Mouse (Mus musculus): ENCODE measurements around the gene Acp7.
"Not testable (repeated sequence)": the region's sequence is repeated elsewhere in the genome, so short reads cannot be mapped to it uniquely, and the experiment has no call there.

Acp7 gene

DNA sequence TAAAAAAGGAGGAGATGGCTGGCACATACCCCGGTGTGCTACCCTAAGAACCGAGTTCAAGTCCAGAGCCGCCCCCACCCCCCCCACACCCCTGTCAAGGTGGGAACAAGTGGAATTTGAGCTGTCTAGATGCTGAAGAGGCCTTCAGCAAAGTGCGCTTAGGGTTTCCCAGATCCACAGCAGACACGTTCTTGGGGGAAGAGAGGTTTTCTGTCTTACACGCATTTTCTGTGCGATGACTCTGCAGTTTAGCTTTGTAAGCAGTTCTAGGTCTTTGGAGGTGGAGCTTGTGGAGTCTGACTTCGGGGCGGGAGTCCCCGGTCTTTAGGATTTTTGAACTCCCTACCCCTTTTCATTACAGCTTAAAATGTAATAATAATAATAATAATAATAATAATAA lies at the start of gene Acp7:
Gene Acp7, minus strand, starts transcription at position 260 of the 400 bp plus-strand sequence.
- no peak for DNase-seq (ENCODE audit: low spot score)

GRCm38 (mm10) chr7:28677624-28678023 lies 46.5 kb upstream of the Acp7 start:
- no peak for DNase-seq (ENCODE audit: low spot score)

- DNase-seq (ENCODE audit: low spot score) = no peak
Measured at GRCm38 (mm10) chr7:28676811-28677541, 45.8 kb upstream of the Acp7 start.

GRCm38 (mm10) chr7:28675746-28676145 lies 44.6 kb upstream of the Acp7 start:
- DNase-seq (ENCODE audit: low spot score) = no peak

DNA sequence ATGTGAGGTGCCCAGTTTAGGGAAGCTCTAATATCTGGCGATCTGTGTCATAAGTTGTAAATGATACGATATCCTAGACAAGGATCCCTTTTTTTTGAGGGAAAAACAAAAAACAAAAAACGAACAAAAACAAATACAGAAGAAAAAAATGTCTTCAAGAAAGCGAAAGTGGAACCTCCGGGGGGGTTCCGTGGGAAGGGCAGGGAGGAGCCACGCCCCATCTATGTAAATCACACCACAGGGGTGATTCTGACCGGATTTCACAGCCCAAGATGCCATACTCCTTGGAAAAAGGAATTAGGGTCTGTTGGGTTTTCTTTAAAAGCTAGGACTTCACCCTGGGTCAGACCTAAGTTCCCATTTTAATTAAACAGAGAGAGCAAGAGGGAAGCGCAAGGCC lies 43.9 kb upstream of the Acp7 start:
- no peak for DNase-seq (ENCODE audit: low spot score)

DNA sequence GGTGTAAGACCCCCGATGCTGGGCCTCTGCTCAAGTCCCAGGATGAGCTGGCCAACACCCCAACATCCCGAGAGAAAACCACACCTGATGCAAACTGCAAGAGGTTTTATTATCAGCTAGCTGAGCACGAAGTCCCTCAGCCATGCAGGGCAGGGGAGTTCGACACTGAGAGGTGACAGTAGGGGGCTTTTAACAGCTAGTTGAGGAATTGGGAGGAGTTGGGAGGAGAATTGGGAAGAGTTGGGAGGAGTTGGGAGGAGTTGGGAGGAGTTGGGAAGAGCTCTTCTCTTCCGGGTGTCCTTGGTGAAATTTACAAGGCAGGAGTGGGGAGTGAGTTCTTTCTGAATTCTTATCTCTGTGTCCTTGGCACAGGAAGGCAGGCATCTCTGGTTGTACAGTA lies 41.7 kb upstream of the Acp7 start:
- DNase-seq (ENCODE audit: low spot score) = not testable (repeated sequence)

DNA sequence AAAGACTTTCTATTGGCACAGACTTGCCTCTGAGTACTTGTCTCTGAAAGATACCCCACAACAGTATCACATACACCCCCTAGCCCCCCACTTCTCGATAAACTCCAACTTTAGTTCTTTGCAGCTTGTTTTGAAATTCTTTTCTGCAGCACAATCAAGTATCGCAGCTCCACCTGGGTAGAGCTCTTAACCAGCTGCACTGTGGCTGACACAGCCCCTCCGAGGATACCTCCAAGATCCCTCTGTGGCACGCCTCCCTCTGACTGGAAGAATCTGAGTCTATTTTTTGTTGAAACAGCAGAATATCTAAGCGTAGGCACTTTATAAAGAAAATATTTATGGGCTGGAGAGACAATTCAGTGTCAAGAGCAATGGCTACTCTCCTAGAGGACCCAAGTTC lies 41.1 kb upstream of the Acp7 start:
- no peak for DNase-seq (ENCODE audit: low spot score)

- DNase-seq (ENCODE audit: low spot score) = no peak
Measured at GRCm38 (mm10) chr7:28671172-28671571, 40.0 kb upstream of the Acp7 start.

DNA sequence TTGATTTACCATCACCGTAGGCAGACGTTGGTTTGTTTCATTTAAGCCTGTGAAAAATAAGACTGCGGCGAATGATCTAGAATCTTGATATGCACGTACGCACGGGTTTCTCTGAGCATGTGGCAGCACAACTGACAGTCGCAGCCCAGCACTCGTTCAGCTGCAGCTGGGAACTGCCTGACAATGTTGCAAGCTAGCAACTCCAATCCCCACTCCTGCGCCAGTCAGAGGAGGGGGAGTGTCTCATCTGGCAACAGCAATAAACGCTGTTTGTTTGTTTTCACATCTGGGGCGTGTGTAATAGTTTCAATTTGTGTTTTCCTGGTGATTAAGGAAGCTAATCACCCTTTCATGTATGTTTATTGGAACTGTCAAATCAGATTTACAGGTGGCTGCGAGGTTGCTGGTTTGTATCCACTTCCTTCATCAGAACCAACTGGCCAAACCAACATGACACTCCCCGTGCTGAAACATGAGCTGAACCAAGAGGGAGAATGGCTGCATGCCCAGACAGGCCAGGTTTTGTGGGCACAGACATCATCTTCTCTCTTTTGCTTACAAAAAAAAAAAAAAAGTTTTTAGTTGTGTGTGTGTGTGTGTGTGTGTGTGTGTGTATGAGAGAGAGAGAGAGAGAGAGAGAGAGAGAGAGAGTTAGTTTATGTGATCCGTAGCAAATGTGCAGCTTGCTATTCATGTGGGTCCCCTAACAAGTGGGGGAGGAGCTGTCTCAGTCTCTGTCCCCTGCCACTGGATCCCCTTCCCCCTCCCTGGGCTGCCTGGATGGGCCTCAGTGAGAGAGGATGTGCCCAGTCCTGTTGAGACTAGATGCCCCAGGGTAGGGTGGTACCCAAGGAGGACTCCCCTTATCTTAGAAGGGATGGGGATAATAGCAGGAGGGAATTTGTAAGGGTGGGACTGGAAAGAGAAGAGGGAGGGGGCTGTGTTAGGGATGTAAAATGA lies 34.8 kb upstream of the Acp7 start:
- DNase-seq (ENCODE audit: low spot score) = peak; percentile 36

- no peak for DNase-seq (ENCODE audit: low spot score)
Measured at GRCm38 (mm10) chr7:28656430-28656829, 25.3 kb upstream of the Acp7 start.

DNA sequence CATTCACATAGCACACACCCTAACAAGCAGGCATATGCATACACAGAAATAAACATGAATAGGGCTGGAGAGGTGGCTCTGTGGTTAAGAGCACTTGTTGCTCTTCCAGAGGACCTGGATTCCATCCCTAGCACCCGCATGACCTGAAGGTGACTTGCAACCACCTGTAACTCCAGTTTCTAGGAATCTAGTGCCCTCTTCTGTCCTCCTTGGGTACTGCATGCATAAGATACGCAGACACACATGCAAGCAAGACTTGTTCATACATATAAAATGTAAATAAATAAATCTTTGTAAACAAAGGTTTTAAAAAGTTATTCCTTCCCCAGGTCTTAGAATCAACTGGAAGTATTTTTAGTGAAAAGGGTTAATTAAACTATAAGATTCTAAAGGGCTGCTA lies 20.0 kb upstream of the Acp7 start:
- DNase-seq (ENCODE audit: low spot score) = no peak

DNA sequence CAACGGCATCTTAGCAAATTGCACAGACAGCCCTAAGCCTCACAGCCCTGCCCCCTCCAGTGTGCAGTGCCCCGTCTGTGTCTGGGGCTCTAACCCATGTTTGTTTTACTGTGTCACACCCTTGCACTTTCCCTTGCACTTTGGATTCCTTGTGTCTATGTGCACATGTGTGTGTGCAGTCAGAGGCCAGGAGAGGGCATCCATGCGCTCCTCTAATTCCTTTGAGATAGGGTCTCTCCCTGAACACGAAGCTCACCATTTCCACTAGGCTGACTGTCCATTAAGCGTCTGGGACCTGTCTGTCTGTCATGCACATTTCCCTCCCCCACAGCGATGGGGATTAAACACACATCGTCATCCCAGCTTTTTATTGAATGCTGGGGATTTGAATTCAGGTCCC lies 15.9 kb upstream of the Acp7 start:
- no peak for DNase-seq (ENCODE audit: low spot score)

- no peak for DNase-seq (ENCODE audit: low spot score)
Measured at GRCm38 (mm10) chr7:28645947-28646475, 14.9 kb upstream of the Acp7 start.

DNA sequence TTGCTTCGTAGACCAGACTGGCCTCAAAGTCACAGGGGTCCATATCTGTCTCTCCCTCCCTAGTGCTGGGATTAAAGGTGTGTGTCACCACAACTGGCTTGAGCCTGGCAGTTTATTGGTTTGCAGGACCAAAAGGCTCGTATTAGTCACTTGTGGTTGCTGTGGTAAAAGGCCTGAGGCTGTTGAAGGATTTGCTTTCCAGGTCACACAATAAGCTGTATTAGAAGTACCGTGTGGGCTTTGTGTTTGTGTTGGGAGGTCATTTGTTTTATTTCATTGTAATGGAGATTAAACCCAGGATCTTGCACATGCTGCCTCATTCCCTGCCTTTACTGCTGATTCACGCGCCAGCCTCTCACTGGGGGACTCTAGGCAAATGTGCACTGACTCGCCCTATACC lies 14.2 kb upstream of the Acp7 start:
- DNase-seq (ENCODE audit: low spot score) = no peak

GRCm38 (mm10) chr7:28641546-28641945 lies 10.4 kb upstream of the Acp7 start:
- no peak for DNase-seq (ENCODE audit: low spot score)

- DNase-seq (ENCODE audit: low spot score) = no peak
Measured at GRCm38 (mm10) chr7:28637511-28637910, 6.4 kb upstream of the Acp7 start.

DNA sequence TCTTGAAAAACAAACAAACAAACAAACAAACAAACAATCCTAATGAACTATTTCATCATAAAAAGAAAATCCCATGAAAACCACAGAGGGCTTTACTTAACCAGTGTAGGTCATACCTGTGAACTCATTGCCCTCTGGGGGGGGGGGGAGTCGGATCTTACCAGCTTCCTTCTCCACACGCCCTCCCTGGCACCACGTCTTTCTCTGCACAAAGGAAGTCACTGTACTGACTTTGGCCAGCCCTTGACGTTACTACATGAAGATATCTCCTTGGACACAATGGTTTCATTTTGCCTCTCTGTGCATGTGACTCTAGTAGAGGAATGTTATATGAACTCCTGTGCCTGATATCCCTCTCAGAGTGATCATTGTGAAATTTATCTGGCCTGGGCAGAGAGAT lies 3.0 kb upstream of the Acp7 start:
- DNase-seq (ENCODE audit: low spot score) = no peak

GRCm38 (mm10) chr7:28624791-28625190 lies 6.3 kb downstream of the Acp7 start:
- no peak for DNase-seq (ENCODE audit: low spot score)

DNA sequence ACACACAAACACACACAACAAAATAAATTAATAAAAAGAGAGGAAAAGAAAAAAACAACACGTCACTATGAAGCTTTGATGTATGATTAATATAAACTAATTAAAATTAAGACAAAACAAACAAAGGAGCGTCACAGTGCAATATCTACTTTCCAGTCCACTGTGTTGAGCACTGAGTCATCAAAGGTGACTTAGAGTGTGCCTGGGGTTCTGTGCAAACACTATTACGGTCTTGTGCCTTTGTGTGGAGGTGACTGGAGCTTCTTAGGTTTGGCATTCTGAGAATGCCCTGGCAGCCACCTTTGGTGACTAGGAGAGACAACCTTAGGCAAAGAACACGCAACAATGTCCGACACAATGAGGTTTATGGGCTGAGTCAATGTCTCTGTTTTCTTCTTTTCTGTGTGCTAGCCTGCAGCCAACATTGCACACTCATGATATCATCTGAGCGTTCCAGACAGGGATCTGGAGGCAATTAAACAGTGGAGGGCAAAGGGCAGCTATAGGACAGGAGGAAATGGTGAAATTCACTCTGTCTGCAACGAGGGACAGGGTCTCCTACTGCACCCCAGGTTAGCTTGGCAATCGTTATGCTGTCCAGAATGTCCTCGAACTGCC lies 11.9 kb downstream of the Acp7 start:
- no peak for DNase-seq (ENCODE audit: low spot score)

- DNase-seq (ENCODE audit: low spot score) = no peak
Measured at GRCm38 (mm10) chr7:28605951-28606350, 25.2 kb downstream of the Acp7 start.

DNA sequence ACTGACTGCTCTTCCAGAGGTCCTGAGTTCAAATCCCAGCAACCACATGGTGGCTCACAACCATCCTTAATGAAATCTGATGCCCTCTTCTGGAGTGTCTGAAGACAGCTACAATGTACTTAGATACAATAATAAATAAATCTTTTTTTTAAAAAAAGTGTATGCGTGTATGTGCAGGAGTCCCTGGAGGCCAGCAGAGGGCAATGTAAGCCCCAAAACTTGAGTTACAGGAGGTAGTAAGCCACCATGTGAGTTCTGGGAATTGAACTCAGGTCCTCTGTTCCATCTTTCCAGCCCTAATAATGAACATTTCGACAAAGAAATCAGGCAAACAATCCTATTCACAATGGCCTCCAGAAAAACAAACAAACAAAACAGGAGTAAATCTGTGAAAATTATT lies 27.3 kb downstream of the Acp7 start:
- DNase-seq (ENCODE audit: low spot score) = not testable (repeated sequence)

- DNase-seq (ENCODE audit: low spot score) = no peak
Measured at GRCm38 (mm10) chr7:28603136-28603535, 28.0 kb downstream of the Acp7 start.

- no peak for DNase-seq (ENCODE audit: low spot score)
Measured at GRCm38 (mm10) chr7:28601668-28602067, 29.5 kb downstream of the Acp7 start.

Data from urinary bladder, postnatal 25 days (tissue).